Mouse (Mus musculus) kidney, postnatal 0 days (tissue): ENCODE measurements at regions not wholly inside any gene's neighbourhood (a gene's known extent, or its start where the extent isn't known, plus 50 kb on each side); places are given as distances from the start of the nearest gene placed in this dataset.
A peak's percentile ranks its signal among the peaks of the same experiment; 100 is the strongest.

ENCODE experiments used
- ATAC-seq: fragments of 200-750 bp; cut with Nextera tagmentation; replicated peaks from 2 replicates; pipeline ENCODE4 v1.8.0; 2017; ENCODE audit warnings: low read depth, moderate number of reproducible peaks, moderate TSS enrichment, moderate library complexity; ENCODE audit not compliant: low FRiP score
- DNase-seq: peaks from one replicate; pipeline ENCODE4 v3.0.0-alpha.2; 2016; ENCODE audit warnings: low spot score
- H3K27ac ChIP-seq: fragments of 300-500 bp; sonication (generic); 2 replicates; pipeline ENCODE4 v1.5.1; 2014; ENCODE audit warnings: mild to moderate bottlenecking
- H3K27me3 ChIP-seq: fragments of 300-500 bp; sonication (generic); 2 replicates; pipeline ENCODE4 v1.6.1; 2014; ENCODE audit warnings: low read length, mixed read lengths; ENCODE audit not compliant: insufficient read depth
- H3K36me3 ChIP-seq: fragments of 300-500 bp; sonication (generic); 2 replicates; pipeline ENCODE4 v1.6.1; 2014; ENCODE audit warnings: low read length, mixed read lengths; ENCODE audit not compliant: insufficient read depth
- H3K4me1 ChIP-seq: fragments of 300-500 bp; sonication (generic); replicated peaks from 2 replicates; pipeline ENCODE4 v1.6.1; 2014; ENCODE audit warnings: antibody characterized with exemption, low read length, mixed read lengths; ENCODE audit not compliant: insufficient read depth
- H3K4me2 ChIP-seq: fragments of 300-500 bp; sonication (generic); 2 replicates; pipeline ENCODE4 v1.6.1; 2014; ENCODE audit warnings: mild to moderate bottlenecking, low read length, moderate library complexity, mixed read lengths
- H3K4me3 ChIP-seq: fragments of 300-500 bp; sonication (generic); replicated peaks from 2 replicates; pipeline ENCODE4 v1.5.1; 2014; ENCODE audit warnings: low read depth, low read length
- H3K9ac ChIP-seq: fragments of 300-500 bp; sonication (generic); 2 replicates; pipeline ENCODE4 v1.6.1; 2014; ENCODE audit warnings: low read depth, low read length
- H3K9me3 ChIP-seq: fragments of 300-500 bp; sonication (generic); replicated peaks from 2 replicates; pipeline ENCODE4 v1.6.1; 2016; ENCODE audit warnings: low read length, inconsistent platforms, mixed read lengths
- CTCF ChIP-seq: IDR thresholded peaks from 2 replicates; pipeline ENCODE4 v1.5.1; 2016; ENCODE audit warnings: antibody characterized with exemption, low read depth, mild to moderate bottlenecking, moderate library complexity
- WGBS: fragments of 180-500 bp; shearing (Covaris S2); extraction: QIAGEN DNeasy Blood & Tissue Kit; methylation state at CpG from one replicate; pipeline ENCODE4 v1.1.7; 2014; 5-methylcytosine and 5-hydroxymethylcytosine counted together

GRCm38 (mm10) chr17:72993134-72993533 lies 75.0 kb downstream of the Lbh start:
- TF ChIP-seq CTCF: no peak
- ATAC-seq: no peak

DNA sequence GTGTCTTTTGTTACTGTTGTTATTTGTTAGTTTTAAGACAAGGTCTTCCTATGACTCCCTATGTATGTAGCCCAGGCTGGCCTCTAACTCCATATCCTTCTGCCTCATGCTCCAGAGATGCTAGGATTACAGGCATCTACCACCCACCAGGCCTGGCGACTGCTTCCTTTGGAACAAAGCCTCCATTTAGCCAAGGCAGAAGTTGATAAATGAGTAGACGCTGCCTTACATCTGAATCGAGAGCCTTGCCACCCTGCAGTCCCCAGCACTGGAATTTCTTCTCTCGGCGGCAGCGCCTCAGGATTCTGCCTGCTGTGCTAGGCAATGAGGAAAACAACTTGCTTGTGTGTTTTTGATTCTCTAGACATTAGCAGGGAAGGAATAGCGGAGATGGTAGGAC lies 75.5 kb downstream of the Lbh start:
- no peak for TF ChIP-seq CTCF
- H3K27me3 ChIP-seq: no peaks in the 10 kb centered on the region
- no peak for DNase-seq
- no peaks in the 10 kb centered on the region for H3K36me3 ChIP-seq
- H3K27ac ChIP-seq: no peak overlapping the region
- H3K4me3 ChIP-seq: no peak overlapping the region
- peaks cover 12% of the 10 kb centered on the region for H3K4me1 ChIP-seq
- no peaks in the 10 kb centered on the region for H3K9me3 ChIP-seq
- no peak overlapping the region for H3K9ac ChIP-seq
- ATAC-seq: no peak
- H3K4me2 ChIP-seq: no peak overlapping the region
- 74% methylated on average over 7 of the region's 7 CpGs for WGBS

More at GRCm38 (mm10) chr17:72993134-72993533, 75.0 kb downstream of the Lbh start:
- Histone ChIP-seq H3K9ac (no peak overlapping the region), H3K4me2 (no peak overlapping the region), H3K4me3 (no peak overlapping the region), H3K9me3 (no peaks in the 10 kb centered on the region), H3K27ac (no peak overlapping the region), H3K4me1 (peaks cover 12% of the 10 kb centered on the region), H3K36me3 (no peaks in the 10 kb centered on the region), H3K27me3 (no peaks in the 10 kb centered on the region)
- DNase-seq: no peak

DNA sequence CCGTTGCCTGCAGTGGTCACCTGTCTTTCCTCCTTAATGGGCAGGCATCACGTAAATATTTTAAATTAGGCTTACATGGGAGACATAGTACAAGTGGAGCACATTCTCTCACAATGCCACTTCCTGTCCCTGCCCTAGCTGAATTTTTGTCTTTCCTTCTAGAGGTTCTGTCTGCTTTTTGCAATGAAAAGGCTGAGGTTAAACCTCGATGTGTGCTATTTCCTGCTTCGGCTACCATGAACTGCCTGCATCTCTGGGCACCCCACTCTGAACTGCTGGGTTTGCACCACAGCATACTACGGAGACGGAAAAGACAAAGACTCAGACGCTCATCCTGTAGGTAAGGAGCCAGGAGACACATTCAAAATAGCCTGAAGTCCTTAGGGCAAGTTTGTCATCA lies 78.4 kb downstream of the Lbh start:
- no peak overlapping the region for H3K27ac ChIP-seq
- H3K4me3 ChIP-seq: no peak overlapping the region
- no peak overlapping the region for H3K4me2 ChIP-seq
- H3K4me1 ChIP-seq: peaks cover 12% of the 10 kb centered on the region
- H3K9me3 ChIP-seq: no peaks in the 10 kb centered on the region
- H3K36me3 ChIP-seq: no peaks in the 10 kb centered on the region
- no peak overlapping the region for H3K9ac ChIP-seq
- DNase-seq (no peak), ATAC-seq (no peak)
- no peak for TF ChIP-seq CTCF
- no peaks in the 10 kb centered on the region for H3K27me3 ChIP-seq
- 58% methylated on average over 7 of the region's 7 CpGs for WGBS

- Histone ChIP-seq H3K36me3 (no peaks in the 10 kb centered on the region), H3K4me2 (no peak overlapping the region), H3K27ac (peak overlapping the region; percentile 62; the same call in 1 of the 2 replicates), H3K4me3 (no peak overlapping the region), H3K4me1 (peaks cover 12% of the 10 kb centered on the region), H3K27me3 (no peaks in the 10 kb centered on the region), H3K9me3 (no peaks in the 10 kb centered on the region), H3K9ac (no peak overlapping the region)
- no peak for ATAC-seq
- DNase-seq: peak; percentile 55
- 10% methylated on average over 5 of the region's 5 CpGs for WGBS
- TF ChIP-seq CTCF: no peak
These were observed 79.3 kb downstream of the Lbh start for GRCm38 (mm10) chr17:72997301-72997921.

DNA sequence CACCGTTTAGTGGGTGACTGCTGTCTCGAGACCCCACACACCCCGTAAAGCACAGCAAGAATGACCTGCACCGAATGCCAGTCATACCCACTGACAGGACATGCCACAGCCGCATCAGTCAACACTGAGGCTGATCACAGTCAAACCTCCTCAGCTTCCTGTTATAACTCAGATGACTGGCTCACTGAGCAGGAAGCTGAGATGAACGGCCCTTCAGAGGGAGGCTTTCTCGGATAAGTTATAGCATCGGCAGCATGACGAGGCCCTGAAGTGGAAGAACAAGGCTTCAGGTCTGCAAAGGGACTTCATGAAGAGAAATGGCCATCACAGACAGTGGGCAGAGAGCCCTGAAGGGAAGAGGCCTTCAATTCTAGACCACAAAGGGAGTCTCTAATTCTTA lies 87.0 kb downstream of the Lbh start:
- Histone ChIP-seq H3K9me3 (no peaks in the 10 kb centered on the region), H3K4me2 (no peak overlapping the region), H3K27ac (no peak overlapping the region), H3K36me3 (no peaks in the 10 kb centered on the region), H3K4me1 (no peaks in the 10 kb centered on the region), H3K4me3 (no peak overlapping the region), H3K9ac (no peak overlapping the region), H3K27me3 (no peaks in the 10 kb centered on the region)
- no peak for TF ChIP-seq CTCF
- 37% methylated on average over 9 of the region's 9 CpGs for WGBS
- no peak for ATAC-seq
- peak; percentile 33 for DNase-seq

GRCm38 (mm10) chr17:73008901-73009300 lies 90.8 kb downstream of the Lbh start:
- WGBS: 55% methylated on average over 4 of the region's 4 CpGs
- H3K36me3 ChIP-seq: no peaks in the 10 kb centered on the region
- ATAC-seq (no peak), DNase-seq (peak; percentile 75)
- no peak overlapping the region for H3K9ac ChIP-seq
- peaks cover 6% of the 10 kb centered on the region; the same call in 1 of the 2 replicates for H3K4me1 ChIP-seq
- no peaks in the 10 kb centered on the region for H3K27me3 ChIP-seq
- peak; percentile 75 for TF ChIP-seq CTCF
- H3K27ac ChIP-seq: no peak overlapping the region
- no peaks in the 10 kb centered on the region for H3K9me3 ChIP-seq
- H3K4me2 ChIP-seq: no peak overlapping the region
- no peak overlapping the region for H3K4me3 ChIP-seq

GRCm38 (mm10) chr17:73009962-73010361 lies 91.9 kb downstream of the Lbh start:
- H3K4me1 ChIP-seq: peaks cover 6% of the 10 kb centered on the region; the same call in 1 of the 2 replicates
- no peaks in the 10 kb centered on the region for H3K27me3 ChIP-seq
- DNase-seq: peak; percentile 33
- no peak overlapping the region for H3K4me3 ChIP-seq
- WGBS: 62% methylated on average over 4 of the region's 4 CpGs
- H3K9ac ChIP-seq: no peak overlapping the region
- no peaks in the 10 kb centered on the region for H3K9me3 ChIP-seq
- no peak for ATAC-seq
- no peaks in the 10 kb centered on the region for H3K36me3 ChIP-seq
- TF ChIP-seq CTCF: no peak
- 0 out of 2 replicates have a peak overlapping the region, but pooled peaks have one; percentile 31 for H3K27ac ChIP-seq
- H3K4me2 ChIP-seq: no peak overlapping the region
